Mouse (Mus musculus) cerebellum, postnatal 14 days (tissue): Measurements from ENCODE around the gene Hyal4.

ENCODE experiments used
- DNase-seq, 2 experiments: peaks; one replicate each; pipeline ENCODE4 v3.0.0; 2021; ENCODE audit warnings: mixed read lengths in 2 of 2

Gene Hyal4

GRCm38 (mm10) chr6:24748029-24748428, at the start of gene Hyal4:
Gene Hyal4, plus strand, starts transcription at chr6:24748329.
- DNase-seq: no peak

- no peak for DNase-seq
Measured at GRCm38 (mm10) chr6:24707090-24707489, 41.0 kb upstream of the Hyal4 start.

- no peak for DNase-seq
Measured at GRCm38 (mm10) chr6:24707499-24707898, 40.6 kb upstream of the Hyal4 start.

- DNase-seq: peak; percentile 53 to 60
Measured at GRCm38 (mm10) chr6:24721317-24722099, 26.6 kb upstream of the Hyal4 start.

- DNase-seq: no peak
Measured at GRCm38 (mm10) chr6:24728130-24728529, 20.0 kb upstream of the Hyal4 start.

GRCm38 (mm10) chr6:24732945-24733344, 15.2 kb upstream of the Hyal4 start, which contains the start of gene Hyal6:
Gene Hyal6, plus strand, starts transcription at chr6:24733245.
- DNase-seq: no peak

- no peak for DNase-seq
Measured at GRCm38 (mm10) chr6:24734565-24734964, 13.6 kb upstream of the Hyal4 start.

GRCm38 (mm10) chr6:24759281-24759680, 11.2 kb downstream of the Hyal4 start:
- DNase-seq: no peak

GRCm38 (mm10) chr6:24766261-24766660, 18.1 kb downstream of the Hyal4 start:
- DNase-seq: no peak

- DNase-seq: no peak
Measured at GRCm38 (mm10) chr6:24779182-24779581, 31.1 kb downstream of the Hyal4 start.

GRCm38 (mm10) chr6:24790888-24791287, 42.8 kb downstream of the Hyal4 start, which contains the start of gene Spam1:
Gene Spam1, plus strand, starts transcription at chr6:24791188.
- no peak for DNase-seq
